Mouse (Mus musculus) heart, adult 2 months (tissue): ENCODE data around the gene Nudt19.

ENCODE experiments used
- CTCF ChIP-seq: fragments of 200-600 bp; IDR thresholded peaks from 2 replicates; pipeline ENCODE4 v1.8.1; 2022; ENCODE audit warnings: antibody characterized with exemption, mild to moderate bottlenecking, moderate library complexity
- EP300 ChIP-seq: fragments of 200-500 bp; IDR thresholded peaks from 2 replicates; pipeline ENCODE4 v1.6.1; 2011; ENCODE audit warnings: low read depth, low read length, control low read depth; ENCODE audit not compliant: insufficient read depth

DNA sequence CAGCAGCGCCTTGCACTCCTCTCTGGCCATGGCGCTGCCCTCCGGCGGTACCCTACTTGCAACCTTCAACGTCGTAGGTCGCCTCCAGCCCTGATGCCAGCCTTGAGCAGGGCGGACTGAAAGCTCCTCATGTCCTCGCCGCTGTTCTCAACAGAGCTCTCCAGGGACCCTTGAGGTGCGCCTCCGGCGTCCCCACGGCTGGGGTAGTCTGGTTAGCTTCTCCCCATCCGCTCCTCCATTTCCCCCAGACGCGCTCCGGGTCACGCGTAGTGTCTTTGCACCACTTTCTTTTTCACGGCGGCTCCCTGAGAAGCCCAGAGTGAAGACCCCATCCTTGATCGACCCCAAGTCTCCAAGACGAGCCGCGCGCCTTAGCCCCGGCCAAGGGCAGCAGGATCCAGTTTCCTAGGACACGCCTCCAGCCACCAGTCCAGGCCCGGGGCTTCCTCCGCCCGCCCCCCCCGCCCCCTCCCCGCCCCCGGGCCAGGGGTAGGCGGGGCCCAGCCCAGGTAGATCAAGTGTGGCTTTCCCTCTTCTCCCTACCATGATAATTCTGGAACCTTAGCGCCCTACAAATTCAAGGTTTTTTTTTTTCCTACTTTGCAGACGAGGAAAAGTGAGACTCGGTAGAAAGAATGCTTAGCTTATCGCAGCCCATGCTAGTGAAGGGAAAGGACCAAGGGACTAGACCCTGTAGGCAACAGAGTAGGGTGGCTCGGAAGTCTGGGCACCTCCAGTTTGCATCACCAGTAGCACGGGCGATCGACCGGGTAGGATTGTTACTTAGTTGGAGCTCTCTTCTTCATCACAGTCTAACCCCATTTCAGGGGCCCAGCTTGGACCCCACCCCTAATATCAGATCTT lies 29.3 kb upstream of the Nudt19 start, which contains the start of gene Rgs9bp:
- TF ChIP-seq CTCF (no peak), EP300 (no peak)
